Mouse (Mus musculus): ENCODE results near the gene Scrg1.
"Not testable (repeated sequence)": the region's sequence is repeated elsewhere in the genome, so short reads cannot be mapped to it uniquely, and the experiment has no call there.

Scrg1 gene

GRCm38 (mm10) chr8:57457152-57457551 lies 1.4 kb downstream of the Scrg1 start:
- DNase-seq: no peak

DNA sequence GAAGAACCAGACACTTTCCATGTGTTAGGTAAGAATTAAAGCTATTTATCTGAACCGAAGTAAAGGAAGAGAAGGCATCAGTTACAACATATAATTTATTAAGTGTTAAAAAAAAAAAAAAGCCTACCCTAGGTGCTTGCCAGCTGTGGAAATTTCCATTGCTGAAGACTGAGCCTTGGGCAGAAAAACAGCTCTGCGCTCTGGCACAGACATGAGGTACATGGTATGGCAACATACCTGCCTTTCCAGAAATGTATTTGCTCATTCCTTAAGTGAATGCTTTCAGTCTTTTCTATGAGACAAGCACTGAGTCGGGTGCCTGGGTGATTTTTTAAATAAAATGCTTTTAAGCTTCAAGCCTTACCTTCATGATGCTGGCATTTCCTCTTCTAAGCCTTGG lies 2.2 kb downstream of the Scrg1 start:
- no peak for DNase-seq

DNA sequence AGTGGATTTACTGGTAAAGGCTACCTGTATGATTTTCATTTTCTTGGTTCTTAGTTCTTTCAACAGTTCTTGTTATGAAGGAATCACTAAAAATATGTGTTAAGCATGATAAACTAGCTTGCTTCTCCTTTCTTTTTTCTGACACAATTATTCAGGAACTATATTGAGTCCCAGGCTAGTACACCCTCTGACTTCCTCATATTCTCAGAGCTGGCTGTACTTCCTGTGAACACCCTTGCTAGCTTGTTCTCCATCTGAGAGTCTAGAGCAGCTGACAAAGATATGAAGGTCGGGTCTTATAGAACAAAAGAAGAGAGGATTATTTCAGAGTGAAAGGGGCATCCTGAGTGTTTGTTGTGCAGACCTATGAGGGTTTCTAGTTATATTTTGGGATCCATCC lies 7.1 kb downstream of the Scrg1 start:
- no peak for DNase-seq

- DNase-seq: no peak
Measured at GRCm38 (mm10) chr8:57463757-57464156, 8.0 kb downstream of the Scrg1 start.

DNA sequence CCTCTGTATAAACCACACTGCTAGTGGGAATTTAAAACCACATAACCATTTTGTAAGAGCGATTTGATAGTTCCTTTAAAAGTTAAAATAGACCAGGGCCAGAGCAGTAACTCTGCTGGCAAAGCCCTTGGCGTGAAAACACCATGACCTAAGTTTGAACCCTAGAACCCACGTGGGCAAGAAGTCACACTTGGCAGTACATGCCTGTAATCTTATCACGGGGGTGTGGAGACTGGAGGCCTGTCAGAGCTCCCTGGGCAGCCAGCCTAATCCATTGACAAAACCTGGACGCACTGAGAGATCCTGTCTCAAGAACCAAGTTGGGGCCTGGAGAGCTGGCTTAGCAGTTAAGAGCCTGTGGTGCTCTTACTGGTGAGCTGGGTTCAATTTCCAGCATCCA lies 12.9 kb downstream of the Scrg1 start:
- DNase-seq: no peak

DNA sequence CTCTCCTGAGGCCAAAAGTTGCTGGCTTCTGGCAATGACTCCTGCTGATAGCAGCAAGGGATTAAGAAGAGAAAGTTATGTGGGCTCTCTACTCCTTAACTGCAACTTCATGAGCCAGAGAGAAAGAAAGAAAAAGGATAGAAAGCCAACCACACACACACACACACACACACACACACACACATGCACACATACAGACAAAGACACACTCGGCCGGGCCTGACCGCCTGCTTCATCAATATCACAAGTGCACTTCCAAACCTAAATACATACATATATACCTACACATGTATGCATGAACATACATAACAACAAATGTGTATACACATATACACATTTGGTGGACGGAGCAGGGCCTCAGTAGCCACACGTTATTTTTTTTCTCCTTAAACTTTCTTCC lies 15.1 kb downstream of the Scrg1 start:
- DNase-seq: no peak

GRCm38 (mm10) chr8:57473751-57474150 lies 18.0 kb downstream of the Scrg1 start:
- no peak for DNase-seq

DNA sequence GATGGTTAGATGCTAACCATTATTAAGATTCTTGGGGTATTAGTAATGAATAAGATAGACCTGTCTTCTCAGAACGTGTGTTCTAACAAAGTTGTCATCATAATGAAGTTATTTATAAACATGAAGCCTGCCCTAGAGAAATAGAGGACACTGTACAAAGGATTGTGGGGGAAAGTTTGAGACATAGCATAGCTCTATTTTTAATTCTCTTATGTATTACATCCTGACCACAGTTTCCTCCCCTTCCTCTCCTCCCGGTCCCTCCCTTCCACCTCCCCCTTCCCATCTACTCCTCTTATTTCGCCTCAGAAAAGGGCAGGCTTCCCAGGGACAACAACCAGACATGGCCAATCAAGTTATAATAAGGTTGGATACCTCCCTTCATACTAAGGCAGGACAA lies 22.7 kb downstream of the Scrg1 start:
- no peak for DNase-seq

- DNase-seq: no peak
Measured at GRCm38 (mm10) chr8:57479700-57480099, 24.0 kb downstream of the Scrg1 start.

GRCm38 (mm10) chr8:57480606-57481005 lies 24.9 kb downstream of the Scrg1 start:
- no peak for DNase-seq

DNA sequence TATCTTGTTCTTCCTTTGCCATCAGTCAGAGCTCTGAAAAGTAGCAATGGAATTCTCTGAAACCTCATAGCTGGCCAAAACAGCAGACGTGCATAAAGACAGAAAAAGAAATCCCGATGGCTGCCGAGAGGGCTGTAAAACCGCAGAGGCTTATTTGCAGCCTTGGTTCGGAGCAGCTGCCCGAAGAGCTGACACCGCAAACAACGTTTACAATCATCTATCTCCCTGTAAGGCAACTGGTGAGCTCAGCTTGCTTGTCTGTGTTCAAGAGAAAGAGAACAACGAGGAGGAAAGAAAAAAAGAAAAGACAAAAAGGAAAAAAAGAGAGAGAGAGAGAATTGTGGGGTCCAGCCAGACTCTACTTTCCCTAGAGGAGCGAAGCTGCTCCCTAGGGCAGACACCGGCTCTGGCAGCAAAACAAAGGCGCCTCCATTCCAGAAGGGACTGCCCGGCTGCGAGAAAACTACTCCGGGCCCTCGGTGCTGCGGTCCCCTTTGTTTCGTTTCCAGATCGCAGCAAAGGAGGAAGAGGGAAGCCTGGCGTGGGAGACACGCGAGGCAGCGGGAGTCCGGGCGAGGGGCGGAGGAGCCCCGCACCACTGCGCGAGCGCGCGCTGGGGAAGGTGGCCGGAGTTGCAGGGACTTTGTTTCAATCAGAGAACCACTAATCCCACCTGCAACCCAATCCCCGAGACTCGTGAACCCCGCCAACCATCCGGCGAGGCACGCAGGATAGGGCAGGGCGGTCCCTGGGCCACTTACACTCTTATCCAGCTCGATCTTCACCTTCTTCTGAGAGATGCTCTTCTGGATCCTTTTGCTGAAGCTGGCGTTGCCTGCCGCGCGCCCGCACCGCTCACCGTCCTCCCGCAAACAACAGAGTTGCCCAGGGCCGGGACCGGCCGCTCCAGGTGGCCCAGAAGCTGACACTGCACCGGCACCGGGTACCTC lies 31.0 kb downstream of the Scrg1 start:
- DNase-seq: peak; percentile 66

DNA sequence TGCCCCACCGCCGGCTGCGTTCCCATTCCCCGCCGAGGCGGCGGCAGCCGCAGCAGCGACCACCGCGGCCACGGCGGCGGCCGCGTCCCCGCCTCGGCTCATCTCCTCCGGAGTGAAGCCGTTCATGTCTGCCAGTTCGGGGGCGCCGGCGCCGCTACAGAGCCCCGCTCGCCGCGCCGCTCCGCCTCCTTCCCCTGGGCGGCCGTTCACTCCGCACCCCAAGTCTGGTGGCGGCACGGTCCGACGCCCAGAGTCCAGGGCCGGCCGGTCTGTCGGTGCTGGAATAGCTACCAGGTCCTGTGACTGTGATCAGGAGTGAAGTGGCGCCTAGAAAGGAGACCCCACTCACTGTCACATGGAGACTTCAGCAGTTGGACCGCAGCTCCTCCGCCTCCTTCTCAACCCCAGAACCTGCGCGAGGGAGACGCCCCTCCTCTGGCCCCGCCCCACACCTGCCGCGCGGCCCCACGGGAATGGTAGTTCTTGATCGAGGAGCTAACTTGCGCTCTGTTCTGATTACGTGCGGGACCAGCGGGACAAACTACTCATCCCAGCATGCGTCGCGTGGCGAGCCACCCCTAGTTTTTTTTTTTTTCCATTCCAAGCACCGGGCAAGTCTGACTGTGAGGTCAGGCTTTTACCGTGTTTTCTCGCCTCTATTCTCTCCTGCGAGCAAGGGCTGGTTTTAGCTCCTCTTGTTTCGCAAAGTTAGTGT lies 31.9 kb downstream of the Scrg1 start, which contains the start of gene Sap30:
TSS of gene Sap30 (minus strand) at position 420 of the 715 bp plus-strand sequence.
- DNase-seq: peak; percentile 99

GRCm38 (mm10) chr8:57488312-57488765 lies 32.6 kb downstream of the Scrg1 start:
- DNase-seq: peak; percentile 82

GRCm38 (mm10) chr8:57489366-57489765 lies 33.6 kb downstream of the Scrg1 start:
- peak; percentile 36 for DNase-seq

GRCm38 (mm10) chr8:57489896-57490295 lies 34.2 kb downstream of the Scrg1 start:
- no peak for DNase-seq

GRCm38 (mm10) chr8:57491873-57492272 lies 36.1 kb downstream of the Scrg1 start:
- DNase-seq: no peak

GRCm38 (mm10) chr8:57498494-57498846 lies 42.7 kb downstream of the Scrg1 start:
- DNase-seq: no peak

DNA sequence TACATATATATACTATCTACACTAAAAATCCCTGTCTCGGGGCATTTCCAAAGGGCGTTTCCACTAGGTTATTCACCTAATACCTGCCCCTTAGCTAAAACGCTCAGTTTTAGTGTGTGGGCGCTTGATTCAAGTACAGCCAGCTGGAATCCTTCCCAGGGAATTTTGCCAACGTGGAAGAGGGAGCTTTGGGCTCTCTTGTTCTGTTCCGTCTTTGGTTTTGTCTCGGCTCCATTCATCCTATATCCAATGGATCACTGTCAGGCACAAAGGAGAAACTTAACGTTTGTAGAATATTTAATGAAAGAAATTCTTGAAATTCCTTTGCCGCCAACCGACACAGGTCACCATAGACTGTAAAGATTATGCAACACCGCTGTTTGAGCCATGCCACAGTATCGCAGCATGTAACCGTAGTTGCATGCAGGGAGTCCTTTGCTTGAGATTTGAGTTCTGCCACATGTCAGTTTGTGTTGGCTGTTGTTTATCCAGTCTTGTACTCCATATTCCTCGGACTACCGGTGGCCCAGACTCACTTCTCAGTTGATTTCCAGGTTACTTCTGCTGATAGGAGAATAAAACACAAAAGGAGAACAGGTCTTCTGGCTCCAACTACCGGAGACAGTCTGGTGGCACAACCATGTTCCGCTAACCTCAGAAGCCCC lies 43.3 kb downstream of the Scrg1 start:
- DNase-seq: peak; percentile 89

DNA sequence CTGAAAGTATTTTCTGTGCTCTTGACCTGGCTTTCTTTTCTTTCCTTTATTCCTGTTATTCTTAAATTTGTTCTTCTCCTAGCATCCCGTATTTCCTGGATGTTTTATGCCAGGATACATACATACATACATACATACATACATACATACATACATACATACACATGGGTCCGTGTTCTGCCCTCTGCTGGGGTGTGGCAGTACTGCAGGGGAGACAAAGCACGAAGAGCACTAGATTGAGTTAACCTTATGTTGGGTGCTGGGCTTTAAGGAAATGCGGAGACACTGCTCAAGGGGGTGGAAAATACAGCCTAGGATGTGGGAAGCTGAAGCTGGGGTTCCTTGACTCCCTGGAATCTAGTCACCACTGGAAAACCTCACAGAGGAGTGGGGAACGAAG lies 47.9 kb downstream of the Scrg1 start:
- peak; percentile 68 for DNase-seq

- not testable (repeated sequence) for DNase-seq
Measured at GRCm38 (mm10) chr8:57505500-57505899, 49.8 kb downstream of the Scrg1 start.

GRCm38 (mm10) chr8:57507556-57508063 lies 51.9 kb downstream of the Scrg1 start:
- no peak for DNase-seq

DNA sequence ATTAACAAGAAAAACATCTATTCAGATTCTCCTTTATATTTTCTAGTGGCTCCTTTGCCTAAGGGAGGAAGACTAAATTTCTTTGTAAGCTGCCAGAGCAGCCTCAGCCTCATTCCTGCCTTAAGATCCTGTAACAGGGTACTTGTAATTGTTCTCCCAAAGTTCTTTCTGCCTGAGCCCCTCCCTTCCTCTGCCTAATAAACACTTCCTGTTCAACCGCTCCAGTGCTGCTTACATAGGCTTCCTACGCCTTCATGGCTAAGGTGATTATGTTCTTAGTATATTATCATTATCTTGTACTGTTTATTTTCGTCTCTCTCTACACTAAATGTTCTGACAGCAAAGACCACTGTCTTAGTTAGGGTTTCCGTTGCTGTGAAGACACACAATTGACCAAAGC lies 52.9 kb downstream of the Scrg1 start:
- DNase-seq: no peak

DNA sequence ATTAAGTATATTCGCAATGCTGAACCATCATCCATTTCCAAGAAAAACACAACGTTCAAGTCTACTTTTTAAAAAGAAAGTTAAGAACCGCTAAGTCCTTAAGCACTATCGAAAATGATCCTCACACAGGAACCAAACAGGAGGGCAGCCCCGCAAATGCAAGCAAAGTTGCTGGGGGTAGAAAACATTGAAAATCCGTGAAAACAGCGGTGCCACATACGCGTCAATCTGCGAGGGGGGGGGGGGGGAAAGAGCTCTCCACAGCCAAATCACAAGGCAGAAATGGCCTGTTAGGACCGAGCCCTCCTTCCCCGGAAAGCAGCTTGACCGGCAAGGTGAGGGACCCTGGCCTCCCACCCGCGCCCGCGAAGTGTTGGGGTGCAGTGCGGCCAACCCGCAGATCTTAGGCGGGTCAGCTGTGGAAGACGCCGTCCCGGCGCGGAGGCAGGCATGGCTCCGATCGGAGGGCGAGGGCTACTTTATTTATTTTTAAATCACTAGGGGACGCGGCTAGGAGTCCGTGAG lies 55.1 kb downstream of the Scrg1 start:
- no peak for DNase-seq

Measured in cerebellum, adult 9-10 months (tissue).